Mouse (Mus musculus) liver, embryonic 14.5 days (tissue): Measurements from ENCODE around the gene BC030867. TPM values are rescaled to one million over a fixed set of nuclear protein-coding genes. Genes with fewer than 3 reads are reported as not detected.
A peak's percentile ranks its signal among the peaks of the same experiment; 100 is the strongest.

Experiments
- ATAC-seq: fragments of 200-750 bp; cut with Nextera tagmentation; 2 replicates; pipeline ENCODE4 v1.8.0; 2017; ENCODE audit warnings: moderate number of reproducible peaks, mild to moderate bottlenecking, moderate library complexity; ENCODE audit not compliant: insufficient read depth
- DNase-seq, 3 experiments: peaks; one replicate each; pipeline ENCODE4 v3.0.0-alpha.2; 2012 to 2013; ENCODE audit warnings: low read depth in 3 of 3, low spot score in 3 of 3
- H3K27ac ChIP-seq: fragments of 300-500 bp; sonication (generic); 2 replicates; pipeline ENCODE4 v1.5.1; 2014; ENCODE audit warnings: moderate library complexity, mild to moderate bottlenecking, control low read depth, inconsistent platforms
- H3K27me3 ChIP-seq: fragments of 300-500 bp; sonication (generic); 2 replicates; pipeline ENCODE4 v1.6.1; 2014; ENCODE audit warnings: mild to moderate bottlenecking, low read length, moderate library complexity; ENCODE audit not compliant: control insufficient read depth, insufficient read depth
- H3K36me3 ChIP-seq: fragments of 300-500 bp; sonication (generic); replicated peaks from 2 replicates; pipeline ENCODE4 v1.6.1; 2014; ENCODE audit warnings: low read depth; ENCODE audit not compliant: control insufficient read depth, insufficient read depth
- H3K4me1 ChIP-seq, 2 experiments: fragments of 200-500 bp in 1 of 2; fragments of 300-500 bp in 1 of 2; sonication (generic) in 1 of 2; replicated peaks; 2 replicates each; pipeline ENCODE4 v1.6.1; 2012 to 2014; ENCODE audit warnings: antibody characterized with exemption in 1 of 2, inconsistent platforms in 1 of 2, low read length in 1 of 2; ENCODE audit not compliant: control insufficient read depth in 2 of 2, insufficient read depth in 2 of 2
- H3K4me2 ChIP-seq: fragments of 300-500 bp; sonication (generic); 2 replicates; pipeline ENCODE4 v1.6.1; 2014; ENCODE audit warnings: low read depth, mild to moderate bottlenecking, control low read depth, moderate library complexity
- H3K4me3 ChIP-seq, 2 experiments: fragments of 200-500 bp in 1 of 2; fragments of 300-500 bp in 1 of 2; sonication (generic) in 1 of 2; 2 replicates each; pipeline ENCODE4 v1.5.1; 2012 to 2014; ENCODE audit warnings: low read depth in 2 of 2, low read length in 2 of 2, mild to moderate bottlenecking in 2 of 2, control low read depth in 1 of 2, inconsistent platforms in 1 of 2, moderate library complexity in 1 of 2; ENCODE audit not compliant: insufficient read depth in 1 of 2
- H3K9ac ChIP-seq: fragments of 300-500 bp; sonication (generic); replicated peaks from 2 replicates; pipeline ENCODE4 v1.6.1; 2014; ENCODE audit warnings: mild to moderate bottlenecking, control low read depth, moderate library complexity
- H3K9me3 ChIP-seq: fragments of 300-500 bp; sonication (generic); 2 replicates; pipeline ENCODE4 v1.6.1; 2016; ENCODE audit warnings: low read length, mixed read lengths; ENCODE audit not compliant: control insufficient read depth
- CTCF ChIP-seq: IDR thresholded peaks from 2 replicates; pipeline ENCODE4 v1.5.1; 2016; ENCODE audit warnings: antibody characterized with exemption, low read depth, control low read depth
- EP300 ChIP-seq: IDR thresholded peaks from 2 replicates; pipeline ENCODE4 v1.6.1; 2016; ENCODE audit warnings: antibody characterized with exemption, low read depth
- WGBS: fragments of 180-500 bp; shearing (Covaris S2); extraction: QIAGEN DNeasy Blood & Tissue Kit; methylation state at CpG from one replicate; pipeline ENCODE4 v1.1.7; 2014; ENCODE audit not compliant: insufficient replicate concordance; 5-methylcytosine and 5-hydroxymethylcytosine counted together
- polyA plus RNA-seq, 2 experiments: library from polyadenylated mRNA; depleted of rRNA in 1 of 2; stranded (reverse) in 1 of 2; unstranded in 1 of 2; fragments of >200 nt; fragmentation: Nextera tagmentation in 1 of 2; extraction: Ambion mirVana in 1 of 2; gene quantifications; 2 replicates each; pipeline versions ENCODE4 v1.2.1 to v1.2.3; 2012 to 2014

BC030867 gene
- polyA plus RNA-seq, 2 experiments: 10.8 to 11.3 TPM

DNA sequence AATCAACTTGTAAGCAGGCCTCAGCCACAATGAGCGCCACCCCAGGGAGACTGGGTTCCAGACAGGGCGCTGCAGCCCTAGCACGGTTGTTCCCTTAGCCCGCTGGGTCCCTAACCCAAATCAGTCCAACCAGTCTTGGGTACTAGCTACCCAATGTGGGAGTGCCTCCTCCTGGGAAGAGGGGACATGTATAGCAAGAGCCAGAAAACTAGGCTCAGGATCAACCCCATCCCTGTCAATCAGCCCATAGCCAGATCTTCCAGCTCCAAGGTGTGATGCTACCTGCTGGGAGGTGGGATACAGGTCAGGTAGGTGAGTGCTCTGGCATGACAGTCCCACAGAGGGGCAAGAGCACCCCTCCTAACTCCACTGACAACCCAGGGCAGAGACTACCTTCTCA is 41.5 kb downstream of the BC030867 start:
- ATAC-seq (no peak), DNase-seq (no peak)
- H3K4me1 ChIP-seq: peaks cover 6 to 20% of the 10 kb centered on the region in 2 experiments; a peak in 3 of 4 replicates
- TF ChIP-seq EP300 (no peak), CTCF (no peak)
- H3K27ac ChIP-seq: no peak overlapping the region
- H3K36me3 ChIP-seq: peaks cover 27% of the 10 kb centered on the region
- H3K27me3 ChIP-seq: no peaks in the 10 kb centered on the region
- H3K4me2 ChIP-seq: no peak overlapping the region
- H3K4me3 ChIP-seq: no peak overlapping the region
- H3K9ac ChIP-seq: no peak overlapping the region
- WGBS: 84% methylated on average over 4 of the region's 4 CpGs
- H3K9me3 ChIP-seq: no peaks in the 10 kb centered on the region

DNA sequence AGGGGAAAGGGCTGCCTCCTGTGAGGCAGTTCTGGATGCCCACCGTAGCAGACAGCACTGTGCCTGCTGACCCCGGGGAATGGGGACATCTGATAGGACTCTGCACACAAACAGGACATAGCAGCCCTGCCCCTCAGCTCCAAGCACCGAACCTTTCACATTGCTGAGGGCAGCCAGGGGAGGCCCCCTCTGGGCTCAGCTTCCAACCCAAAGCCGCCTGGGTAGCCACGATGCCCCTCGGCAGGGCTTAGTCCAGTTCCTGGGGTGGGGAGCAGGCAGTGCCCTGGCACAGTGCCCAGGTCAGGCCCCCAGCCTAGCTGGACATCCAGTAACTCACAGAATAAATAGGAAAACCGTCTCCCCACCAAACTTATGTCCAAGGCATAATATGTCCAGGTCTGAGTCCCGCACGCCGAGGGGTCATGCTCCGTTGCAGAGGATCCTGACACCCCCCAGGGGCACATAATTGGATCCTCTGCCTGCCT is 42.4 kb downstream of the BC030867 start:
- no peaks in the 10 kb centered on the region for H3K9me3 ChIP-seq
- TF ChIP-seq EP300: no peak
- no peak for TF ChIP-seq CTCF
- peaks cover 9 to 13% of the 10 kb centered on the region in 2 experiments for H3K4me1 ChIP-seq
- DNase-seq (no peak), ATAC-seq (no peak)
- no peaks in the 10 kb centered on the region for H3K27me3 ChIP-seq
- H3K4me2 ChIP-seq: no peak overlapping the region
- H3K4me3 ChIP-seq: no peak overlapping the region
- no peak overlapping the region for H3K9ac ChIP-seq
- peaks cover 27% of the 10 kb centered on the region for H3K36me3 ChIP-seq
- H3K27ac ChIP-seq: no peak overlapping the region
- 80% methylated on average over 11 of the region's 11 CpGs for WGBS

- 93% methylated on average over 13 of the region's 13 CpGs for WGBS
- H3K27ac ChIP-seq: no peak overlapping the region
- no peak for DNase-seq
- no peak overlapping the region for H3K4me3 ChIP-seq
- H3K27me3 ChIP-seq: no peaks in the 10 kb centered on the region
- no peak overlapping the region for H3K9ac ChIP-seq
- H3K4me2 ChIP-seq: no peak overlapping the region
- no peak for ATAC-seq
- H3K36me3 ChIP-seq: peaks cover 25% of the 10 kb centered on the region
- TF ChIP-seq EP300: no peak
- TF ChIP-seq CTCF: no peak
- H3K9me3 ChIP-seq: no peaks in the 10 kb centered on the region
- H3K4me1 ChIP-seq: peaks cover 9 to 12% of the 10 kb centered on the region in 2 experiments
These were observed 45.3 kb downstream of the BC030867 start for GRCm38 (mm10) chr11:102293971-102294370.

DNA sequence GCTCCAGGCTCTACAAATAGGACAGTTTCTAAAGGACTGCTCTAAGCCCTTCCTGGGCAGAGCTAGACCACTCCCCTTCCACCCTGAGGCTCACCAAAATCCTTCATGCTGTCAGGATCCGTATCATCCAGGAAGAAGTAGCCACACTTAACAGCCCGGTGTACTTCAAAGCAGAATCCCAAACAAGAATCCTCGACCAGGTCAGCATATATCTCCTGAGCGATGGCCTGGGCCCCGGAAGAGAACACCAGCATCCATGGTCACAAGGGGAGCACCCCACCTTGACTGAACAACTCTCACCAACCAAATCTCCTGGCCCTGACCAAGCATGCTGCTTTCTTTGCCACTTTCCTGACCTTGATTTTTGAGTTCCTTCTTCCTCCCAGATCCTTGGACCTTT is 45.7 kb downstream of the BC030867 start:
- no peak for ATAC-seq
- H3K27ac ChIP-seq: no peak overlapping the region

GRCm38 (mm10) chr11:102294887-102295597 is 46.4 kb downstream of the BC030867 start:
- H3K27ac ChIP-seq: peak overlapping the region; percentile 89
- H3K36me3 ChIP-seq: peaks cover 25% of the 10 kb centered on the region
- H3K4me2 ChIP-seq: peak overlapping the region; percentile 95
- peak overlapping the region; percentile 84 for H3K9ac ChIP-seq
- H3K4me3 ChIP-seq: peak overlapping the region; percentile 48 to 83
- H3K4me1 ChIP-seq: peaks cover 9 to 12% of the 10 kb centered on the region in 2 experiments
- H3K27me3 ChIP-seq: no peaks in the 10 kb centered on the region
- DNase-seq (no peak), ATAC-seq (no peak)
- TF ChIP-seq EP300 (no peak), CTCF (peak; percentile 41)
- WGBS: 78% methylated on average over 12 of the region's 12 CpGs
- no peaks in the 10 kb centered on the region for H3K9me3 ChIP-seq

More for the DNA sequence above, 45.7 kb downstream of the BC030867 start:
- DNase-seq: no peak
- peaks cover 9 to 12% of the 10 kb centered on the region in 2 experiments for H3K4me1 ChIP-seq
- no peak overlapping the region for H3K4me3 ChIP-seq
- WGBS: 79% methylated on average over 5 of the region's 5 CpGs
- H3K9me3 ChIP-seq: no peaks in the 10 kb centered on the region
- H3K36me3 ChIP-seq: peaks cover 25% of the 10 kb centered on the region
- H3K4me2 ChIP-seq: no peak overlapping the region
- TF ChIP-seq EP300 (no peak), CTCF (no peak)
- H3K27me3 ChIP-seq: no peaks in the 10 kb centered on the region
- no peak overlapping the region for H3K9ac ChIP-seq
